Mouse (Mus musculus) heart, postnatal 0 days (tissue): ENCODE results near the gene Sectm1b.

Experiments used
- CTCF ChIP-seq: IDR thresholded peaks from 2 replicates; pipeline ENCODE4 v1.5.1; 2016; ENCODE audit warnings: antibody characterized with exemption, control low read depth, low read depth
- EP300 ChIP-seq: IDR thresholded peaks from 2 replicates; pipeline ENCODE4 v1.6.1; 2016; ENCODE audit warnings: antibody characterized with exemption, low read depth

DNA sequence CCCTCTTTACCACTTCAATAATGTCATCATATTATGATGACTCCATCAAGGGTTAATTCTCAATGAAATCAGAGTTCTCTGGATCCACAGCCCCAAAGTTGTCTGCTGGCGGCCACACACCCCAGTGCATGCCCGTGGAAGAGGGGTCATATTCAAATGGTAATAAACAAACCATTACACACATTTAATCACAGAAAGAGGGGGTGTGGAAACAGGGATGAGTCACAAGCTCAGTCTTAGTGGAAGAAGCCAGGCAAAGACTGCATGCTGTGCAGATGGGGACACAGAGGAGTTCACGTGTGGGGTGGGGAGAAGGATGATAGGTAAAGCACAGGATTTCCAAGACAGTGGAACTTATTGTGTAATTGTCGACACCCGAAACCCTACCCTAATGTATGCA lies 59.1 kb downstream of the Sectm1b start:
- TF ChIP-seq CTCF = no peak
- no peak for TF ChIP-seq EP300
